ENCODE assay signal across 36 mouse cellular contexts in the genomic region with DNA sequence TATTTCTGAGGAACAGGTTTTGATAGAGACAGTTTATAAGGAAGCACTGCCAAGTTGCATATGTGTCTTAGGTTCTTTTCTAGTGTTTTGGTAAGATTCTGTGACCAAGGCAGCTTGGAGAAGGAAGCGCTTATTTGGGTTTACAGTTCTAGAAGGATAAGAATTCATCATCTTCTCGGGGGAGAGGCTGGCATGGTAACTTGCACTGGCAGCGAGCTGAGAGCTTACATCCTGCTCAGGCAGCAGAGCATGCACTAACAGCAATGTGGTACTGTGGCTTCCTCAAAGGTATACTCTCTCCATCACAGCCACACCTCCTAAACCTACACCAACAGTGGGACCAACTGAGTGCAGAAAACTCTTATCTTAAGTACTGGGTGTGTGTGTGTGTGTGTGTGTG. TPM values are rescaled to one million over a fixed set of nuclear protein-coding genes. Genes with fewer than 3 reads are reported as not detected.
A peak's percentile ranks its signal among the peaks of the same experiment; 100 is the strongest.
DNase-seq lines count a peak whose midpoint lies in the region; ATAC-seq and TF ChIP-seq lines count a peak whose summit lies in the region.
"Had no signal": no experiment of that assay in that cellular context is flagged by ENCODE, and none has a peak within 500 bp of the region (broad histone marks: within the 10 kb centered on the region; RNA-seq: fewer than 3 reads in every experiment).

No protein-coding gene starts in this region.

- no peaks in the 10 kb centered on the region for H3K27me3 ChIP-seq in forebrain, postnatal 0 days (ENCODE audit: insufficient read depth, low read length)
- no peaks in the 10 kb centered on the region for H3K27me3 ChIP-seq in forebrain, embryonic 10.5 days (ENCODE audit: poor library complexity, severe bottlenecking)
- H3K27me3 ChIP-seq in MEL (ENCODE audit: control insufficient read depth in 1 of 2, insufficient read depth in 2 of 2, low read length in 2 of 2) = no peaks in the 10 kb centered on the region
- H3K27me3 ChIP-seq: embryonic facial prominence, embryonic 13.5 days; forebrain, embryonic 13.5 days; heart, embryonic 12.5 days; heart, embryonic 15.5 days; Patski had no signal

- H3K27ac ChIP-seq in forebrain, postnatal 0 days (ENCODE audit: low read depth, low read length) = no peak overlapping the region
- no peak overlapping the region for H3K27ac ChIP-seq in forebrain, embryonic 10.5 days
- no peak overlapping the region for H3K27ac ChIP-seq in MEL (ENCODE audit: control insufficient read depth, low read depth, low read length)
- H3K27ac ChIP-seq: embryonic facial prominence, embryonic 10.5 days; embryonic facial prominence, embryonic 13.5 days; forebrain, embryonic 13.5 days; heart, embryonic 15.5 days; hindbrain, embryonic 14.5 days; hindbrain, postnatal 0 days had no signal

- peak; percentile 35 for DNase-seq in forebrain, postnatal 0 days
- no peak for DNase-seq in forebrain, embryonic 10.5 days (ENCODE audit: extremely low spot score, low spot score)
- DNase-seq in layer of hippocampus, adult 9-11 months = peak; percentile 18
- DNase-seq in layer of hippocampus, adult 8-10 months (ENCODE audit: low spot score in 2 of 2) = no peak
- peak; percentile 26 to 38 for DNase-seq in right cerebral cortex, adult 2 months (ENCODE audit: low spot score in 2 of 2)
- DNase-seq in right cerebral cortex, postnatal 14 days = no peak
- peak; percentile 10 for DNase-seq in MEL (ENCODE audit: low read depth, low spot score)
- DNase-seq in retina, postnatal 1 day = no peak
- DNase-seq: adrenal gland, postnatal 10 days; cerebellum, adult 11-12 months; cerebellum, adult 8-10 months; cerebellum, postnatal 10 days; cerebellum, postnatal 36 days; embryo, embryonic 11 days; gastrocnemius, postnatal 25 days; heart, adult 18-20 months; heart, postnatal 10 days; heart, postnatal 4 days had no signal

- TF ChIP-seq CTCF in forebrain, postnatal 0 days (IDR thresholded peaks at IDR 0.05; ENCODE audit: low read depth) = no peak
- no peak for TF ChIP-seq CTCF in MEL (IDR thresholded peaks at IDR 0.05 in 2 of 3, conservative IDR thresholded peaks at IDR 0.05 in 1 of 3; ENCODE audit: control insufficient read depth in 1 of 3, insufficient read depth in 1 of 3, low read depth in 2 of 3, low read length in 3 of 3, poor library complexity in 1 of 3, severe bottlenecking in 1 of 3)

- 66% methylated on average over 3 of the region's 3 CpGs for WGBS in forebrain, postnatal 0 days
- 84% methylated on average over 3 of the region's 3 CpGs for WGBS in forebrain, embryonic 10.5 days

- no peaks in the 10 kb centered on the region for H3K79me2 ChIP-seq in MEL (ENCODE audit: control insufficient read depth, insufficient read depth, low read length, poor library complexity)

- TF ChIP-seq EP300 in MEL (IDR thresholded peaks at IDR 0.05; ENCODE audit: low read depth in 1 of 2, low read length in 2 of 2) = no peak

- no peaks in the 10 kb centered on the region for H3K36me3 ChIP-seq in forebrain, postnatal 0 days (ENCODE audit: insufficient read depth)
- no peaks in the 10 kb centered on the region for H3K36me3 ChIP-seq in forebrain, embryonic 10.5 days (replicated peaks)
- H3K36me3 ChIP-seq in MEL (ENCODE audit: control insufficient read depth in 1 of 2, insufficient read depth in 2 of 2, low read length in 2 of 2) = no peaks in the 10 kb centered on the region
- H3K36me3 ChIP-seq: embryonic facial prominence, embryonic 10.5 days; embryonic facial prominence, embryonic 13.5 days; heart, embryonic 12.5 days; heart, embryonic 15.5 days had no signal

- no peak overlapping the region for H3K9ac ChIP-seq in forebrain, postnatal 0 days
- H3K9ac ChIP-seq in MEL (ENCODE audit: control insufficient read depth, low read depth, low read length, poor library complexity, severe bottlenecking) = no peak overlapping the region
- H3K9ac ChIP-seq: embryonic facial prominence, embryonic 13.5 days; forebrain, embryonic 13.5 days; heart, embryonic 12.5 days; heart, embryonic 15.5 days; hindbrain, embryonic 14.5 days had no signal

- H3K4me1 ChIP-seq in forebrain, postnatal 0 days (ENCODE audit: insufficient read depth) = no peaks in the 10 kb centered on the region
- 0 out of 2 replicates have a peak, but pooled peaks cover 6% of the 10 kb centered on the region for H3K4me1 ChIP-seq in forebrain, embryonic 10.5 days
- no peaks in the 10 kb centered on the region for H3K4me1 ChIP-seq in MEL (ENCODE audit: control insufficient read depth in 1 of 2, insufficient read depth in 2 of 2, low read length in 2 of 2)
- H3K4me1 ChIP-seq: forebrain, embryonic 13.5 days; heart, embryonic 12.5 days; heart, embryonic 15.5 days had no signal

- no peaks in the 10 kb centered on the region for H3K9me3 ChIP-seq in forebrain, postnatal 0 days (ENCODE audit: low read length)
- no peaks in the 10 kb centered on the region for H3K9me3 ChIP-seq in forebrain, embryonic 10.5 days
- H3K9me3 ChIP-seq in MEL (replicated peaks; ENCODE audit: insufficient read depth, low read length) = no peaks in the 10 kb centered on the region
- H3K9me3 ChIP-seq: embryonic facial prominence, embryonic 10.5 days; embryonic facial prominence, embryonic 13.5 days; forebrain, embryonic 13.5 days; heart, embryonic 12.5 days; heart, embryonic 15.5 days had no signal

- ATAC-seq in forebrain, postnatal 0 days = no peak
- ATAC-seq: forebrain, embryonic 13.5 days; forebrain, embryonic 16.5 days; hindbrain, postnatal 0 days; inflammation-experienced regulatory T-cells, adult 6 months; Patski had no signal

- no peak overlapping the region for H3K4me2 ChIP-seq in forebrain, postnatal 0 days (ENCODE audit: low read depth)
- H3K4me2 ChIP-seq: embryonic facial prominence, embryonic 13.5 days; forebrain, embryonic 13.5 days; heart, embryonic 12.5 days; heart, embryonic 15.5 days; hindbrain, embryonic 14.5 days had no signal

- no peak overlapping the region for H3K4me3 ChIP-seq in forebrain, postnatal 0 days (ENCODE audit: low read depth, low read length)
- no peak overlapping the region for H3K4me3 ChIP-seq in forebrain, embryonic 10.5 days
- no peak overlapping the region for H3K4me3 ChIP-seq in MEL (ENCODE audit: control insufficient read depth in 1 of 2, insufficient read depth in 1 of 2, low read depth in 2 of 2, low read length in 2 of 2)
- H3K4me3 ChIP-seq: embryonic facial prominence, embryonic 10.5 days; embryonic facial prominence, embryonic 13.5 days; erythroblast, embryonic 14.5 days; forebrain, embryonic 13.5 days; heart, embryonic 12.5 days; heart, embryonic 15.5 days had no signal

- TF ChIP-seq RAD21 in MEL (IDR thresholded peaks at IDR 0.05; ENCODE audit: low read depth, low read length) = no peak

- TF ChIP-seq POLR2A in MEL (IDR thresholded peaks at IDR 0.05; ENCODE audit: control insufficient read depth in 1 of 2, insufficient read depth in 1 of 2, low read depth in 1 of 2, low read length in 2 of 2, poor library complexity in 1 of 2) = no peak

TF ChIP-seq in MEL, 35 proteins besides CTCF, POLR2A, EP300 and RAD21:
- no peak for TF ChIP-seq UBTF (IDR thresholded peaks at IDR 0.05; ENCODE audit: borderline replicate concordance, insufficient read depth, low read depth, low read length)

RNA-seq across cellular contexts. Expression of a gene that starts 18.8 kb away (rescaled TPM):
- 0.29 TPM in 1 of 2 replicates, not detected in the other for total RNA-seq in forebrain, postnatal 0 days (2014; rRNA removed)
- polyA plus RNA-seq in forebrain, postnatal 0 days (2015; fragmentation: Nextera tagmentation; extraction: Ambion mirVana) = not detected in 2 replicates
- not detected in 2 replicates for polyA plus RNA-seq in forebrain, embryonic 10.5 days (2016; fragmentation: Nextera tagmentation; extraction: Ambion mirVana)
- under 1 TPM in 2 of 4 experiments, not detected in 2; 0.27 to 0.31 TPM for total RNA-seq in layer of hippocampus, adult 8-10 months (2022)
- total RNA-seq in MEL (2012; rRNA removed) = not detected in 2 replicates
- polyA plus RNA-seq in MEL (2012; ENCODE audit: insufficient read depth in 1 of 2, insufficient read length in 2 of 2, low read depth in 1 of 2, low replicate concordance in 2 of 2, missing spikeins in 1 of 2) = not detected
- total RNA-seq: adrenal gland, adult 18-20 months; adrenal gland, postnatal 10 days; adrenal gland, postnatal 36 days; ES-E14; gastrocnemius, adult 8-10 months; gastrocnemius, postnatal 25 days; heart, postnatal 10 days; heart, postnatal 4 days; hindbrain, postnatal 0 days had no signal
- polyA plus RNA-seq: cortical plate, adult 2 months; embryonic facial prominence, embryonic 10.5 days; embryonic facial prominence, embryonic 13.5 days; erythroblast, embryonic 14.5 days; forebrain, embryonic 16.5 days; gonadal fat pad, adult 2 months; hindbrain, embryonic 11.5 days; Patski had no signal

RNA-seq across cellular contexts. Expression of a gene that starts 30.6 kb away (rescaled TPM):
- total RNA-seq in forebrain, postnatal 0 days (2014; rRNA removed) = 50.7 and 53.9 TPM in 2 replicates
- 101 and 106 TPM in 2 replicates for polyA plus RNA-seq in forebrain, postnatal 0 days (2015; fragmentation: Nextera tagmentation; extraction: Ambion mirVana)
- polyA plus RNA-seq in forebrain, embryonic 10.5 days (2016; fragmentation: Nextera tagmentation; extraction: Ambion mirVana) = 69.0 and 71.3 TPM in 2 replicates
- 10 to 100 TPM; 45.8 to 55.6 (median 51.0) TPM for total RNA-seq in layer of hippocampus, adult 8-10 months (2022)
- total RNA-seq in MEL (2012; rRNA removed) = 29.2 and 30.7 TPM in 2 replicates
- 10 to 100 TPM in 1 of 2 experiments, not detected in 1; 53.6 TPM for polyA plus RNA-seq in MEL (2012; ENCODE audit: insufficient read depth in 1 of 2, insufficient read length in 2 of 2, low read depth in 1 of 2, low replicate concordance in 2 of 2, missing spikeins in 1 of 2)

Comparison
In these comparisons a context has a peak if more than half of its experiments do, and no peak if none do; other contexts are left out.
1. DNase-seq: peak in forebrain, postnatal 0 days (single experiment), layer of hippocampus, adult 9-11 months (single experiment), right cerebral cortex, adult 2 months (2 of 2) and MEL (single experiment); none in forebrain, embryonic 10.5 days (single experiment), layer of hippocampus, adult 8-10 months (0 of 2), right cerebral cortex, postnatal 14 days (single experiment) and retina, postnatal 1 day (single experiment).